Mouse (Mus musculus) embryonic facial prominence, embryonic 12.5 days (tissue): ENCODE results near the gene Epha7. TPM values are rescaled to one million over a fixed set of nuclear protein-coding genes. Genes with fewer than 3 reads are reported as not detected.
A peak's percentile ranks its signal among the peaks of the same experiment; 100 is the strongest.

ENCODE experiments used
- ATAC-seq: fragments of 200-750 bp; cut with Nextera tagmentation; 2 replicates; pipeline ENCODE4 v1.8.0; 2017; ENCODE audit not compliant: insufficient number of reproducible peaks, insufficient read depth, low FRiP score, low TSS enrichment
- H3K27ac ChIP-seq: fragments of 300-500 bp; sonication (generic); 2 replicates; pipeline ENCODE4 v1.5.1; 2016; ENCODE audit warnings: mild to moderate bottlenecking
- H3K27me3 ChIP-seq: fragments of 300-500 bp; sonication (generic); 2 replicates; pipeline ENCODE4 v1.6.1; 2016; ENCODE audit warnings: mild to moderate bottlenecking, moderate library complexity
- H3K36me3 ChIP-seq: fragments of 300-500 bp; sonication (generic); 2 replicates; pipeline ENCODE4 v1.6.1; 2016; ENCODE audit warnings: mild to moderate bottlenecking
- H3K4me1 ChIP-seq: fragments of 300-500 bp; sonication (generic); 2 replicates; pipeline ENCODE4 v1.6.1; 2016
- H3K4me2 ChIP-seq: fragments of 300-500 bp; sonication (generic); replicated peaks from 2 replicates; pipeline ENCODE4 v1.6.1; 2016; ENCODE audit warnings: mild to moderate bottlenecking, moderate library complexity
- H3K4me3 ChIP-seq: fragments of 300-500 bp; sonication (generic); 2 replicates; pipeline ENCODE4 v1.5.1; 2016; ENCODE audit warnings: mild to moderate bottlenecking
- H3K9ac ChIP-seq: fragments of 300-500 bp; sonication (generic); 2 replicates; pipeline ENCODE4 v1.6.1; 2016; ENCODE audit warnings: mild to moderate bottlenecking, moderate library complexity
- H3K9me3 ChIP-seq: fragments of 300-500 bp; sonication (generic); 2 replicates; pipeline ENCODE4 v1.6.1; 2016; ENCODE audit warnings: mild to moderate bottlenecking, moderate library complexity
- WGBS: fragments of 180-500 bp; shearing (Covaris S2); methylation state at CpG from one replicate; pipeline ENCODE4 v1.1.7; 2016; 5-methylcytosine and 5-hydroxymethylcytosine counted together
- polyA plus RNA-seq: library from polyadenylated mRNA; unstranded; fragments of >200 nt; fragmentation: Nextera tagmentation; extraction: Ambion mirVana; gene quantifications from 2 replicates; pipeline ENCODE4 v1.2.1, GENCODE M21; 2016

Gene Epha7
- polyA plus RNA-seq, 1 experiment from 2014 or later, result 75.2 TPM

- no peaks in the 10 kb centered on the region for H3K36me3 ChIP-seq
- no peaks in the 10 kb centered on the region for H3K9me3 ChIP-seq
- no peak for ATAC-seq
- no peak overlapping the region for H3K9ac ChIP-seq
- H3K27me3 ChIP-seq, result no peaks in the 10 kb centered on the region
- no peak overlapping the region for H3K27ac ChIP-seq
- 83% methylated on average over 4 of the region's 4 CpGs for WGBS
- H3K4me2 ChIP-seq, result no peak overlapping the region
- no peak overlapping the region for H3K4me3 ChIP-seq
- no peaks in the 10 kb centered on the region for H3K4me1 ChIP-seq
Measured at GRCm38 (mm10) chr4:28902004-28902704, 89.2 kb downstream of the Epha7 start.

DNA sequence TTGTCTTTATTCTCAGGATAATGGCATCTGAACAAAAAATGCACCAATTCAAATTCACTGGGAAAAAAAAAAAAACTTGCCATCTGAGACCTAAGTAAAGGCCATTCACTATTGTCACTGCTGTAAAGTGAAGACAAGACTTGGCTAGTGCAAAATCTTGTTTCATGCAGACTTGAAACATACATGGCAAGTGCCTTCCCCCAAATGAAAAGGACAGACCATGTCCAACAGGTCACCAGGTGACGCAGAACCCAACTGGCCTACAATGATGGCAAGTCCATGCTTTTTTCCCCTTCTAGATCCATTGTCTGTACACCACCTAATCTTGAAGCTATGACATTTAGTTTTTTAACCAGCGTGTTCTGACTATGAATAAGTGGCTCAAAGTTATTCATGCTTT is 94.1 kb downstream of the Epha7 start:
- ATAC-seq, result no peak
- H3K27ac ChIP-seq, result no peak overlapping the region
- no peaks in the 10 kb centered on the region for H3K27me3 ChIP-seq
- no peak overlapping the region for H3K4me3 ChIP-seq
- no peak overlapping the region for H3K9ac ChIP-seq
- no peak overlapping the region for H3K4me2 ChIP-seq
- H3K9me3 ChIP-seq, result no peaks in the 10 kb centered on the region
- 88% methylated on average over 2 of the region's 2 CpGs for WGBS
- no peaks in the 10 kb centered on the region for H3K4me1 ChIP-seq
- H3K36me3 ChIP-seq, result no peaks in the 10 kb centered on the region

- ATAC-seq, result no peak
- WGBS, result 75% methylated on average over 4 of the region's 4 CpGs
- no peak overlapping the region for H3K27ac ChIP-seq
Measured at GRCm38 (mm10) chr4:28910127-28910526, 97.2 kb downstream of the Epha7 start.

DNA sequence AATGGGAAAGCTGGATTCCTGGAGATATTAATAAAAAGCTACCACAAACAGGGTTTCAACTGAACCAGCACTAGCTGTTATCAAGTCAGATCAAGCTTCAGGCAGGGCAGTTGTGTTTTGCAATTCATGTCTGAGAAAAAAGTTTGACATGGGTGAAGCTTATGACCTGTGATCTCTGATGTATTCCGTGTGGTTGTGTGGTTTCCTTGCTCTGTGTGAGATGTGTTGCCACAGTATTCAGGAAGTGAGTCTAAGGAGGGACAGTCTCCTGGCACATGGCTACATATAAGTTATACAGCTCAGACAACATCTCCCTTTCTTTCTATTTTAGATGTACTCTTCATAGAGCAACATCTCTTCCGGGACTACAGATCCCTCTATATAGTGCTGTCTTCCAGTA is 99.1 kb downstream of the Epha7 start:
- H3K4me3 ChIP-seq, result no peak overlapping the region
- no peak overlapping the region for H3K27ac ChIP-seq
- H3K27me3 ChIP-seq, result no peaks in the 10 kb centered on the region
- H3K9me3 ChIP-seq, result no peaks in the 10 kb centered on the region
- no peak overlapping the region for H3K4me2 ChIP-seq
- ATAC-seq, result no peak
- H3K4me1 ChIP-seq, result no peaks in the 10 kb centered on the region
- 84% methylated on average over 2 of the region's 2 CpGs for WGBS
- no peak overlapping the region for H3K9ac ChIP-seq
- H3K36me3 ChIP-seq, result no peaks in the 10 kb centered on the region

More at GRCm38 (mm10) chr4:28910127-28910526, 97.2 kb downstream of the Epha7 start:
- H3K36me3 ChIP-seq, result no peaks in the 10 kb centered on the region
- H3K4me3 ChIP-seq, result no peak overlapping the region
- no peak overlapping the region for H3K4me2 ChIP-seq
- H3K9ac ChIP-seq, result no peak overlapping the region
- H3K9me3 ChIP-seq, result no peaks in the 10 kb centered on the region
- no peaks in the 10 kb centered on the region for H3K27me3 ChIP-seq
- no peaks in the 10 kb centered on the region for H3K4me1 ChIP-seq

DNA sequence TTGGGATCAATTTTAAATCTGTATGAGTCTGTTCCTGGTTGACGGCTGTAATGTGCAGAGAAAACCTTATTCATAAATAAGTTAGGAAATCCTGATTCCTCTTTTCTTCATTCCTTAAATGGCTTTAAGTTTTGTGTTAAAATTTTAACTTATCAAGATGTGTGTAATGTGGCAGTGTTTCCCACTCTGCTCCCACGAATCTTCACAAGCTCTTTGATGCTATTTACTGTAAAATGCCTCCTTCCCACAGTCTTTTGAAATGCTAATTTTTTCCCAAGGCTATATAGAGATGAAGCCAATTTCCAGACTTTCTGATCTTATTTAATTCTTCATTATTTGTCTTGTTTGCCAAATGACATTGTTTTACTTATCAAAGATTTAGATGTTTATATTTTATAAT is 100.7 kb downstream of the Epha7 start:
- Histone ChIP-seq H3K9ac (no peak overlapping the region), H3K4me2 (no peak overlapping the region), H3K36me3 (no peaks in the 10 kb centered on the region), H3K9me3 (no peaks in the 10 kb centered on the region), H3K27me3 (no peaks in the 10 kb centered on the region), H3K4me3 (no peak overlapping the region), H3K27ac (no peak overlapping the region), H3K4me1 (no peaks in the 10 kb centered on the region)
- ATAC-seq, result no peak
- 73% methylated on average over 2 of the region's 2 CpGs for WGBS

DNA sequence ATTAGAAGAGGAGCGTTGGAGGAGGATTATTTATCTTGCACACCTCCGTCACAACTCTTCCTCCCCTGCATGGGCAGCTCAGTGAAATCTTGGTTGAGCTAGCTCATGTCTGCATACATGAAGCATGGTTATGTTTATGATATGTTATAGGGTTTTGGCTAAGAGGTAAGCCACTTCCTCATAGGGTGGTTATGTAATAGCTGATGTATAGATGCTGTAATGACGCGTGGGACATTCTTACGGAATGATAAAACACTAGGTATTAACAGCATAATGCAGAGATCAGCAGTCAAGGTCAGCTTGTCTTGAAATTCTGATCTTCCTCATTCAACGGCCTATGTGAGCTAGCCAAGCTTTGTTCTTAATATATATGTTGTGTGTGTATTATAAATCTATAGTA is 107.7 kb downstream of the Epha7 start:
- no peaks in the 10 kb centered on the region for H3K27me3 ChIP-seq
- H3K9me3 ChIP-seq, result no peaks in the 10 kb centered on the region
- no peak overlapping the region for H3K27ac ChIP-seq
- H3K36me3 ChIP-seq, result no peaks in the 10 kb centered on the region
- H3K4me3 ChIP-seq, result no peak overlapping the region
- no peak overlapping the region for H3K4me2 ChIP-seq
- H3K9ac ChIP-seq, result no peak overlapping the region
- no peak for ATAC-seq
- H3K4me1 ChIP-seq, result no peaks in the 10 kb centered on the region
- WGBS, result 93% methylated on average over 6 of the region's 6 CpGs

- no peak overlapping the region for H3K4me3 ChIP-seq
- H3K27me3 ChIP-seq, result no peaks in the 10 kb centered on the region
- H3K4me1 ChIP-seq, result no peaks in the 10 kb centered on the region
- 90% methylated on average over 4 of the region's 4 CpGs for WGBS
- no peak overlapping the region for H3K27ac ChIP-seq
- ATAC-seq, result no peak
- H3K4me2 ChIP-seq, result no peak overlapping the region
- H3K9ac ChIP-seq, result no peak overlapping the region
- no peaks in the 10 kb centered on the region for H3K36me3 ChIP-seq
- H3K9me3 ChIP-seq, result no peaks in the 10 kb centered on the region
Measured at GRCm38 (mm10) chr4:28926072-28926471, 113.1 kb downstream of the Epha7 start.

DNA sequence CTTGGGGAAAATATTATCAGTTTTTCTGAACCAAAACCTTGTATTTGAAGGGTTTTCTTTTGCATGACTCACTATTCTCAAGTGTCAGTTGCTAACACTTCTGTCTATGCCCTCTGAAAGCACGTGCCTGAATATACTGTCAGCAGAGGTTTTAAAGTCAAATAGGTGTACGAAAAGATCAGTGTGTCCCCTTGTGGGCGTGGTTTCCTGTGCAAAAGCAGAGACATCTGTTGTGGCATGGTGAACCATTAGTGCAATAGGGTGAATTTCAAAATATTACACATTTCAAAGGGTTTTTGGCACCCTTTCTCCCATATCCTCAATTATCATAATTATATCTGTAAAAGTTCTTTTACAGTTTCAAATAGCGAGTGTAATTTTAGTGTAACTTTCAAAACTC is 120.5 kb downstream of the Epha7 start:
- WGBS, result 83% methylated on average over 4 of the region's 4 CpGs
- Histone ChIP-seq H3K36me3 (no peaks in the 10 kb centered on the region), H3K4me2 (no peak overlapping the region), H3K4me3 (no peak overlapping the region), H3K9ac (no peak overlapping the region), H3K4me1 (no peaks in the 10 kb centered on the region), H3K27ac (no peak overlapping the region), H3K27me3 (no peaks in the 10 kb centered on the region), H3K9me3 (no peaks in the 10 kb centered on the region)
- ATAC-seq, result no peak

DNA sequence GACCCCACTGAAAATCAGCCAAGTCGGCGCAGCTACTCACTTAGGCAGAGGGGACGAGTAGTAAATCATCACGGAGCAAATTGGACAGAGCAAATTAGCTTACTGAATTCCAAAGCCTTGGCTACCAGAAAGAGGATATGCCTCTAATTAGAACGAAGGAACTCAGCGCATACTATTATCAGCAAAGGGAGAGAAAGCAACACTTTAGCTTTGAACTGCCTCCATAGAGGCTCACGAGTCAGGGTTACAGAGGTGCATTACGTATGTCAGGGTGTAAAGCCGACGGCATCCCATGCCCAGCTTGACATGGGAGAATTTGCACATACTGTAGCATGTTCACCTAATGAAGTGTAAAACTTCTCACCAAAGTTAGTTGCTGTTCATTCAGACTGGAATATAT is 121.9 kb downstream of the Epha7 start:
- H3K4me1 ChIP-seq, result no peaks in the 10 kb centered on the region
- no peak overlapping the region for H3K4me3 ChIP-seq
- H3K9me3 ChIP-seq, result no peaks in the 10 kb centered on the region
- H3K27me3 ChIP-seq, result no peaks in the 10 kb centered on the region
- no peak overlapping the region for H3K4me2 ChIP-seq
- no peaks in the 10 kb centered on the region for H3K36me3 ChIP-seq
- peak; percentile 56; the same call in 1 of the 2 replicates for ATAC-seq
- no peak overlapping the region for H3K9ac ChIP-seq
- no peak overlapping the region for H3K27ac ChIP-seq
- WGBS, result 58% methylated on average over 10 of the region's 10 CpGs

DNA sequence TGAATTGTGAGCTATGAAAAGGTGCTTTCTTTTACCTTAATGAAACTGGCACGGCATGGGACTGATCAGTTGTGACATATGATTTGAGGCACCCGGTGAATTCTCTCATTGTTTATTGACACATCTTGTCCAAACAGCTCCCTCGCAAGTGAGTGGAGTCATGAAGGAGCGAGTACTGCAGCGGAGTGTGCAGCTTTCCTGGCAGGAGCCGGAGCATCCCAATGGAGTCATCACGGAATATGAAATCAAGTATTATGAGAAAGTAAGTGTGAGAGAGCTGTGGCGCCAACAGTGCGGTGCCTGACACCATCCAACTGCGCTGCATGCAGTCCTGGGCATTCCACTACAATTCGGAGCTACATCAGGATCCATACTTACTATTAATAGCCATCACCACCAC is 122.6 kb downstream of the Epha7 start:
- H3K27ac ChIP-seq, result no peak overlapping the region
- no peak overlapping the region for H3K4me3 ChIP-seq
- H3K9me3 ChIP-seq, result no peaks in the 10 kb centered on the region
- no peak overlapping the region for H3K9ac ChIP-seq
- no peaks in the 10 kb centered on the region for H3K27me3 ChIP-seq
- H3K36me3 ChIP-seq, result no peaks in the 10 kb centered on the region
- no peak overlapping the region for H3K4me2 ChIP-seq
- WGBS, result 83% methylated on average over 11 of the region's 11 CpGs
- no peaks in the 10 kb centered on the region for H3K4me1 ChIP-seq
- no peak for ATAC-seq

- Histone ChIP-seq H3K9ac (no peak overlapping the region), H3K9me3 (no peaks in the 10 kb centered on the region), H3K36me3 (peaks cover 5% of the 10 kb centered on the region; the same call in 1 of the 2 replicates), H3K27me3 (no peaks in the 10 kb centered on the region), H3K4me1 (no peaks in the 10 kb centered on the region), H3K4me2 (no peak overlapping the region), H3K4me3 (no peak overlapping the region), H3K27ac (no peak overlapping the region)
- ATAC-seq, result no peak
- 91% methylated on average over 2 of the region's 2 CpGs for WGBS
Measured at GRCm38 (mm10) chr4:28940710-28941109, 127.8 kb downstream of the Epha7 start.

DNA sequence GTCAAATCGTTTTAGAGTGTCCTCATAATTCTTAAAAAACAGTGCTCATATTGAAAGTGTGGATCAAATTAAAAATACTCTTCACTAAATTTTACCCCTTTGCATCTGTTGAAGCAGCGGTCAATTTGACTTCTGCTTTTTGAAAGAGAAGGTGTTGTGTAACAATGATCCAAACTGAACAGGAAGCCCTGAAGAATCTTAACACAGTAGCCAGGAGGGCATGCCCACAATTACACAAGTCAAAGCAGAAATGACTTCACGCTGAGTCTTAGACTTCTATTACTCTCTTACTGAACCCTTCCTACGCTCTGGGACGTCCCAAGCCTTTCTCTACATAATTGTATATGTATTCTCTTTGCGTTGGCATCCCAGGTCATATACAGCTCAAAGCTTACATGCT is 131.3 kb downstream of the Epha7 start:
- no peak overlapping the region for H3K27ac ChIP-seq
- WGBS, result 89% methylated on average over 6 of the region's 6 CpGs
- no peak overlapping the region for H3K9ac ChIP-seq
- H3K27me3 ChIP-seq, result no peaks in the 10 kb centered on the region
- no peaks in the 10 kb centered on the region for H3K9me3 ChIP-seq
- H3K4me1 ChIP-seq, result no peaks in the 10 kb centered on the region
- peaks cover 8% of the 10 kb centered on the region; the same call in 1 of the 2 replicates for H3K36me3 ChIP-seq
- H3K4me3 ChIP-seq, result no peak overlapping the region
- no peak overlapping the region for H3K4me2 ChIP-seq
- no peak for ATAC-seq
